Mouse (Mus musculus) neural tube, postnatal 0 days (tissue): ENCODE measurements around the gene Rps9. TPM values are rescaled to one million over a fixed set of nuclear protein-coding genes. Genes with fewer than 3 reads are reported as not detected.

Experiments
- microRNA-seq: library from miRNA; unstranded; fragments of <30 nt; microRNA quantifications from one replicate; pipeline ENCODE4, GENCODE M21; 2016
- polyA plus RNA-seq: library from polyadenylated mRNA; unstranded; fragments of >200 nt; fragmentation: Nextera tagmentation; extraction: Ambion mirVana; gene quantifications from 2 replicates; pipeline ENCODE4 v1.2.1, GENCODE M21; 2015

The Rps9 gene
- 694 and 758 TPM in 2 replicates for polyA plus RNA-seq

DNA sequence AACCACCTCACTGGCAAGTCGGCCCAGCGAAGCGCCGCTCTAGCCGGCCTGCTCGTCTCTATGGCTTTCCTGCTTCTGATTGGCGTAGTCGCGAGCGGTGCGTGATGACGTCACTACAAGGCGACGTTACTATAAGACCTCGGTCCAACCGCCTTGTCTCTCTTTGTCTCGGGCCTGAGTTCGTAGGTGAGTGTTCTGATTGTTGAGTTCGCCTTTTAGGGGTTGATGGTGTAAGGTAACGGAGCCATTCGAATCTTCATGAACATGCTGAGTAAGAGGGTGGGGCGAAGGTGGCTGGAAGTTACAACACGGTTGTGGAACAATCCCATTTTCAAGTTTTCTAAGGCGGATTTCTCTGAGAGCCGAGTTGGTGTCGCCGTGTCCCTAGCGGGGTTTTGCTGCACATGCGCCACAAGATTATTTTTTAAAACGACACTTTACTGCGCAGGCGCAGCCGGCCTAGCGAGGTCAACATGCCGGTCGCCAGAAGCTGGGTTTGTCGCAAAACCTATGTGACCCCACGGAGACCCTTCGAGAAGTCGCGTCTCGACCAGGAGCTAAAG is at the start of gene Rps9:
Gene Rps9, plus strand, starts transcription at position 115 of the 563 bp plus-strand sequence.

DNA sequence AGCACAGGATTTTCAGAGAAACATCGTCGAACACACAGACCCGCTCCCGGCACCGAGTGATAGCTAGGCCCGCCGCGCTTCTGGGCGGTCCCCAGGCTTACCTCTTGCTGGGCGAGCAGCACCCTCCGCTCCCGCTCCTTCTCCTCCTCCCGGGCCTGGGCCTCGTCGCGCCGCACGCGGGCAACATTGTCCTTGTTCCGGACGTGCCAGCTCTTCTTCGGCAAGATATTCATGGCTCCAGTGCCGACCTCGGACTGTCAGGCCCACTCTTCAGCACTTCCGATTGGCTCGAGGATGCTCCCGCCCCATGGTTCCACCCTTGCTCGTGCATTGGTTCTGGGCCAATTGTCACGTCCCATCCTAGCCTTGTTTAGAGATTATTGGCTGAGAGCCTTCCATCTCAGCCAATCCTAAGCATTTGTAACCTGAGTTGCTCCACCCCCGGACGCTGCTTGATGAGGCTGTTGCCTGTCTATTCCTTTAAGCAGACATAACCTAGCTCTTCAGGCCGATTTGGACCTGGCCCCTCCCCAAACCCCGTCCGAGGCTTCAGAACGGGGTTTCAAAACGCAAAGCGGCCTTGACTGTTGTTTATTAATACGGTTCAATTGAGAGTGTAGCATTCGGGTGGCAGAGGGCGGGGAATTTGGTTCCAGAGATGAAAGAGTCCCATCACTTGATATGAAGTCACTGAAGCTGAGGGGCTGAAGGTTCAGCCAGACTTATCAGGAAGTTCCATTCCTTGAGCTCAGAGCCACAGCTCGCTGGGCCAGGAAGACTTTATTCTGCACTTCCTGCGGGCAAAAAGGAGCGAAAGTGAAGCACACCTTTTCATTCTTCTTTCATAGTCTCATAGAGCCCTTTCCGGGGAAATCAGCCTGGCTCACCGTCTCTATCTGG is 38.3 kb upstream of the Rps9 start, which contains the start of gene Leng1:
Gene Leng1, minus strand, starts transcription at position 626 of the 900 bp plus-strand sequence.

DNA sequence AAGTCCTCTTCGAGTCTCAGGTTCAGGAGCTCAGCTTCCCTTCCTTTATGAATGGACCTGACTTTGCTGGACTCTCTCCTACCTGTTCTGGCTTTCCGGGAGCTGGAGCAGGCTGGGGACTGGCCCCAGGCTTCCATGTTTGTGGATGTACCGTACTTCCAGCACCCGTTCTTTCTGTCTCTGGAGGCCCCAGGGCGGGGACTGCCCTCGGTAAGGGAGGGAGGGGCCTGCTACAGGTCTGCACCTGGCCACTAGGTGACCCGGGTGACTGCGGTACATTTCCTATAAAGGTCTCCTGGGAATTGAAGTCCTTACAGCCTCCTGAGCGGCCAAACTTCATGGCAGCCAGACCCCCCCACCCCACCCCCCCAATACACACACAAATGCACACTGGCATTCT is 26.5 kb upstream of the Rps9 start, which contains the start of gene Tmc4:
Gene Tmc4, minus strand, starts transcription at position 212 of the 400 bp plus-strand sequence.

DNA sequence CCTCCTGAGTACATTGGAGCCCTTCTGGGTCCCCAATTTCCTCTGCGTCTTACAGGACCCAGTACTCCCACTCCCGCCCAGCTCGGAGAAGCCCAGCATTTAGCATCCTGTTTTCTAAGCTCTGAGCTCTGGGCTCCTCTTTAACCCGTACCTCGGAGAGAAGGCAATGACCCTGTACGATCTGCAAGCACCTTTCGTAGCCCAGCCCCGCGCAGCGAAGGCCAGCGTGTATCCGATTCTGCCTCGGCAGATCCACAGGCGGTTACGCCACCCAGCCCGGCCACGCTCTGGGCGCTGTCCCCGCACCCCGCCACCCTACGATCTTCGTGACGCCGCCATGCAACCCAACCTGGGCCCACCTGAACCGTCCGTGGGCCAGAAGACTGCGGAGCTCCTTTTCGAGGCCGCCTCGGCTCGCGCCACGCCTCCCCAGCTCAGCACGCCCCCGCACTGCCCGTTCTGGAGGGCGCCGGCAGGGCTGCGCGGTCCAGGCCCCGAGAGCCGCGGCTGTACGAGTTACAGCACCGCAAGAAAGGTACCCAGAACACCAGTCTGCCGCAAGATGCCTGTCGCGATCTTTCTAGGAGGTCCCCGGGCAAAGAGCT is 11.3 kb upstream of the Rps9 start, which contains the start of gene Tsen34:
Gene Tsen34, plus strand, starts transcription at position 482 of the 605 bp plus-strand sequence.

DNA sequence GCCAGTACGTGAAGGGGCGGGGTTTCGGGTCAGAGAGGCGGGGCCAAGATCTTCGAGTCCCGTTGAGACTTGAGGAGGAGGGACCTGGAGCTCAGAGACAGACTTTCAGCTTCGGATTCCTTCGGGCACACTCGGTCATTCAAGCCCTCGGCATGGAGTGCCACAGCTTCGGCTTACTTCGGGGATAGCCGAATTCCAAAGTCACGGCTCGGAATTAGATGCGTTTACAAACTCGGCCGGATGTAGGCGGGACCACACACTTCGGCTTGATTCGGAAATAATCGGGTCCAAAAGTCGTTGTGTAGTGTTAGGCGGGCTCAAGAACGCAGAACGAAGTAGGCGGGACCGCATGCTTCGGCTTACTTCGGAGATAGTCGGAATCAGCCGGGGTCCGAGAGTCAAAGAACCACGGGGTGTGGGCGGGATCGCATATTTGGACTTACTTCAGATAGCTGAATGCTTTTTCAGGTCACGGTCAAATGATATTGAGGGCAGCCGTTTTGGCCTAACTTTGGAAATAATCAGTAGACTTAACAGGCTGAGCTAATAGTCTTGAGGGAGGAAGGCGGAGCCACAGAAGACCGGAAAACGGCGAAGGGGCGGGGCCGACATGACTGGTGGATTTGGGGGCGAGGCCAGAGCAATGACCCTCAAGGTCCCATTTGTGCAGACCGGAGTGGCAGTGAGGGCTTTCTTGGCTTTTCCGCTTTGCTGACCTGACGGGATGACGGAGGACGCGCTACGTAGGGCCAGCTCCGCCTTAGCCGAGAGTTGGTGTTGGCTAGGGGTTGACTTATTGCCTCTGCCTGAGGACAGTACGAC is 10.6 kb upstream of the Rps9 start, which contains the start of gene Mboat7:
Gene Mboat7, minus strand, starts transcription at position 537 of the 822 bp plus-strand sequence.

GRCm38 (mm10) chr7:3720268-3720667 is 16.5 kb downstream of the Rps9 start, which contains the start of gene Pirb:
TSS of gene Pirb (minus strand) at chr7:3720391.

Small RNA genes lying within 50 kb of the gene (microRNA-seq; reads per million reads assigned to microRNA genes)
- 2.9 reads per million, percentile 1 among the genes with 10 or more reads in this experiment for gene Mir3572

Other genes starting within 250 kb of the Rps9 start
- 0.09 TPM in 1 of 2 replicates, not detected in the other for gene Tarm1, start 201.4 kb upstream of the Rps9 start, polyA plus RNA-seq
- 0.70 and 0.81 TPM in 2 replicates for gene Oscar, start 87.8 kb upstream of the Rps9 start, polyA plus RNA-seq
- 763 and 806 TPM in 2 replicates for gene Ndufa3, start 86.6 kb upstream of the Rps9 start, polyA plus RNA-seq
- 39.5 and 40.5 TPM in 2 replicates for gene Tfpt, start 74.1 kb upstream of the Rps9 start, polyA plus RNA-seq
- 67.2 and 73.1 TPM in 2 replicates for gene Prpf31, start 74.0 kb upstream of the Rps9 start, polyA plus RNA-seq
- 26.0 and 32.7 TPM in 2 replicates for gene Cnot3, start 58.7 kb upstream of the Rps9 start, polyA plus RNA-seq
- gene Leng1, start 38.2 kb upstream of the Rps9 start, polyA plus RNA-seq = 13.7 and 13.8 TPM in 2 replicates
- 5.1 and 5.2 TPM in 2 replicates for gene Tmc4, start 26.4 kb upstream of the Rps9 start, polyA plus RNA-seq
- 279 and 315 TPM in 2 replicates for gene Tsen34, start 11.1 kb upstream of the Rps9 start, polyA plus RNA-seq
- gene Mboat7, start 10.5 kb upstream of the Rps9 start, polyA plus RNA-seq = 133 and 139 TPM in 2 replicates
- 0.37 and 0.45 TPM in 2 replicates for gene Pirb, start 16.4 kb downstream of the Rps9 start, polyA plus RNA-seq
- gene Gm15448, start 121.7 kb downstream of the Rps9 start, polyA plus RNA-seq = not detected in 2 replicates
- 0.12 TPM in 1 of 2 replicates, not detected in the other for gene Pira2, start 141.1 kb downstream of the Rps9 start, polyA plus RNA-seq
- 0.17 TPM in 1 of 2 replicates, not detected in the other for gene Gm14548, start 194.1 kb downstream of the Rps9 start, polyA plus RNA-seq
- 0.06 TPM in 1 of 2 replicates, not detected in the other for gene Lilra6, start 211.5 kb downstream of the Rps9 start, polyA plus RNA-seq